12 mouse cellular contexts compared by ENCODE assay signal in the genomic region with DNA sequence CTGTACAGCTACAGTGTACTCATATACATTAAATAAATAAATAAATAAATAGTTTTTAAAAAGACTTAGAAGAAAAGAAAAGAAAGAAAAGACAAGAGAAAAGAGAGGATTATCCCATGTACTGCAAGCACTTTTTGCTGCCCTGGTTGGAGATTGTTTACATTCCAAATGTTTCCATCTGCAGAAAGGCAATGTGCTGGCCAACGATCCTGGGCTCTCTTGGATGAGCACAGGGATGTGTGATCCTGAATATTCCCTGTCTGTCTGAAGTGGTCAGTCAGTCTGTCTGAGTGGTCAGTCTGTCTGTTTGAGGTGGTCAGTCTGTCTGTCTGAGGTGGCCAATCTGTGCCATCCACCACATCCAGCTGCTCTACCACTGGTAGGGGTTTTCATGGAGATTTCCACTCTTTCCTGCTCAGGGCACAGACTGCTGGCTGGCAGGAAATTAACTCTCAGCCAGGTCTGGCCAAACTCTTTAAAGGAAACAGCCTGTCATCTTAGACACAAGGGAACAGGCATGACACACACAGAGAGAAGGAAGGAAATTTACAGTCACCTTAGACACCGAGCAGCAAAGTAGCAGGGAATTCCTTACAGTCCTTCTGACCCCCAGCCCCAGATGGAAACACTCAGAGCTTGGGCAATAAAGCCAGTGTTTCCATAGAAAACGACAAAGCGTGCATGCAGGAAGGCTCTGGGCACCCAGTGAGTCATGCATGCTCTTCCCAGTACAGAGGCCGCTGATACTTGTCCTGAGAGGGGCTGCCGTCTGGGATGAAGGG. TPM values are rescaled to one million over a fixed set of nuclear protein-coding genes. Genes with fewer than 3 reads are reported as not detected.
DNase-seq lines count a peak whose midpoint lies in the region; ATAC-seq and TF ChIP-seq lines count a peak whose summit lies in the region.
"Had no signal": no experiment of that assay in that cellular context is flagged by ENCODE, and none has a peak within 500 bp of the region (broad histone marks: within the 10 kb centered on the region; RNA-seq: fewer than 3 reads in every experiment).

No protein-coding gene starts in this region.

- H3K27ac ChIP-seq in heart, embryonic 16.5 days (ENCODE audit: low read length) = peak overlapping the region; percentile 26; the same call in 1 of the 2 replicates
- no peak overlapping the region for H3K27ac ChIP-seq in heart, adult 2 months
- peak overlapping the region; percentile 85 for H3K27ac ChIP-seq in intestine, embryonic 16.5 days (ENCODE audit: low read length)
- 0 out of 2 replicates have a peak overlapping the region, but pooled peaks have one; percentile 20 for H3K27ac ChIP-seq in liver, embryonic 13.5 days
- H3K27ac ChIP-seq in hindbrain, embryonic 12.5 days = no peak overlapping the region
- H3K27ac ChIP-seq: forebrain, embryonic 12.5 days had no signal

- DNase-seq in heart, adult 2 months = no peak
- DNase-seq in embryo, embryonic 10 days (ENCODE audit: low spot score) = peak; percentile 55
- DNase-seq in liver, embryonic 13.5 days = no peak
- no peak for DNase-seq in left cerebral cortex, adult 9 months (ENCODE audit: low spot score in 2 of 2)
- DNase-seq in testis, postnatal 10 days (ENCODE audit: low spot score) = no peak
- DNase-seq: cerebellum, adult 2 months; right cerebral cortex, adult 18-20 months had no signal

- H3K4me3 ChIP-seq in heart, embryonic 16.5 days (ENCODE audit: low read length) = no peak overlapping the region
- H3K4me3 ChIP-seq in heart, adult 2 months = no peak overlapping the region
- H3K4me3 ChIP-seq in intestine, embryonic 16.5 days (ENCODE audit: low read length) = no peak overlapping the region
- H3K4me3 ChIP-seq in liver, embryonic 13.5 days (replicated peaks) = no peak overlapping the region
- no peak overlapping the region for H3K4me3 ChIP-seq in hindbrain, embryonic 12.5 days
- H3K4me3 ChIP-seq: forebrain, embryonic 12.5 days had no signal

- peaks cover 10% of the 10 kb centered on the region for H3K4me1 ChIP-seq in heart, embryonic 16.5 days (ENCODE audit: control insufficient read depth, insufficient read depth, low read length)
- H3K4me1 ChIP-seq in heart, adult 2 months (ENCODE audit: control insufficient read depth, insufficient read depth, low read length) = peaks cover 8% of the 10 kb centered on the region
- peaks cover 11% of the 10 kb centered on the region for H3K4me1 ChIP-seq in intestine, embryonic 16.5 days (ENCODE audit: control insufficient read depth, insufficient read depth, low read length)
- H3K4me1 ChIP-seq in liver, embryonic 13.5 days (replicated peaks) = peaks cover 10% of the 10 kb centered on the region
- no peaks in the 10 kb centered on the region for H3K4me1 ChIP-seq in hindbrain, embryonic 12.5 days
- H3K4me1 ChIP-seq: forebrain, embryonic 12.5 days had no signal

- TF ChIP-seq CTCF in heart, adult 2 months (IDR thresholded peaks at IDR 0.05) = no peak

- no peak overlapping the region for H3K4me2 ChIP-seq in heart, embryonic 16.5 days (ENCODE audit: low read depth, low read length)
- H3K4me2 ChIP-seq in intestine, embryonic 16.5 days (ENCODE audit: low read depth, low read length) = no peak overlapping the region
- no peak overlapping the region for H3K4me2 ChIP-seq in liver, embryonic 13.5 days
- no peak overlapping the region for H3K4me2 ChIP-seq in hindbrain, embryonic 12.5 days (replicated peaks)
- H3K4me2 ChIP-seq: forebrain, embryonic 12.5 days had no signal

- no peak for TF ChIP-seq POLR2A in heart, adult 2 months (IDR thresholded peaks at IDR 0.05; ENCODE audit: insufficient read depth, low read depth, low read length)

- no peaks in the 10 kb centered on the region for H3K79me2 ChIP-seq in heart, adult 2 months (replicated peaks; ENCODE audit: control insufficient read depth, insufficient read depth, low read length)

- 40% methylated on average over 6 of the region's 6 CpGs for WGBS in heart, embryonic 16.5 days
- WGBS in heart, adult 2 months = 45% methylated on average over 6 of the region's 6 CpGs
- 39% methylated on average over 6 of the region's 6 CpGs for WGBS in intestine, embryonic 16.5 days
- 57% methylated on average over 6 of the region's 6 CpGs for WGBS in liver, embryonic 13.5 days (ENCODE audit: insufficient replicate concordance)
- WGBS in hindbrain, embryonic 12.5 days = 73% methylated on average over 6 of the region's 6 CpGs

- H3K9ac ChIP-seq in heart, embryonic 16.5 days (ENCODE audit: low read length) = no peak overlapping the region
- H3K9ac ChIP-seq in heart, adult 2 months (ENCODE audit: low read depth, low read length) = no peak overlapping the region
- 0 out of 2 replicates have a peak overlapping the region, but pooled peaks have one; percentile 4 for H3K9ac ChIP-seq in intestine, embryonic 16.5 days (ENCODE audit: low read depth, low read length)
- H3K9ac ChIP-seq in liver, embryonic 13.5 days = no peak overlapping the region
- no peak overlapping the region for H3K9ac ChIP-seq in hindbrain, embryonic 12.5 days
- H3K9ac ChIP-seq: forebrain, embryonic 12.5 days had no signal

- TF ChIP-seq EP300 in heart, adult 2 months (IDR thresholded peaks at IDR 0.05; ENCODE audit: insufficient read depth, low read depth, low read length) = no peak

- H3K9me3 ChIP-seq in heart, embryonic 16.5 days (replicated peaks; ENCODE audit: control insufficient read depth, low read length) = no peaks in the 10 kb centered on the region
- H3K9me3 ChIP-seq in intestine, embryonic 16.5 days (ENCODE audit: control insufficient read depth, low read length) = no peaks in the 10 kb centered on the region
- no peaks in the 10 kb centered on the region for H3K9me3 ChIP-seq in liver, embryonic 13.5 days (replicated peaks)
- no peaks in the 10 kb centered on the region for H3K9me3 ChIP-seq in hindbrain, embryonic 12.5 days (replicated peaks)
- H3K9me3 ChIP-seq: forebrain, embryonic 12.5 days had no signal

- peaks cover 18% of the 10 kb centered on the region for H3K36me3 ChIP-seq in heart, embryonic 16.5 days (ENCODE audit: control insufficient read depth, insufficient read depth)
- peaks cover 2% of the 10 kb centered on the region; the same call in 1 of the 2 replicates for H3K36me3 ChIP-seq in heart, adult 2 months (ENCODE audit: control insufficient read depth, insufficient read depth, low read length)
- H3K36me3 ChIP-seq in intestine, embryonic 16.5 days (ENCODE audit: control insufficient read depth, insufficient read depth, low read length) = no peaks in the 10 kb centered on the region
- peaks cover 42% of the 10 kb centered on the region for H3K36me3 ChIP-seq in liver, embryonic 13.5 days
- H3K36me3 ChIP-seq in hindbrain, embryonic 12.5 days = no peaks in the 10 kb centered on the region
- H3K36me3 ChIP-seq: forebrain, embryonic 12.5 days had no signal

- 0 out of 2 replicates have a peak, but pooled peaks have one; percentile 8 for ATAC-seq in heart, embryonic 16.5 days (replicated peaks; ENCODE audit: extremely low read depth, insufficient read depth, low FRiP score)
- peak; percentile 60 for ATAC-seq in intestine, embryonic 16.5 days
- 0 out of 2 replicates have a peak, but pooled peaks have one; percentile 18 for ATAC-seq in liver, embryonic 13.5 days (ENCODE audit: low read depth)
- no peak for ATAC-seq in hindbrain, embryonic 12.5 days (ENCODE audit: low FRiP score)

- H3K27me3 ChIP-seq in heart, embryonic 16.5 days (ENCODE audit: control insufficient read depth, insufficient read depth, low read length) = no peaks in the 10 kb centered on the region
- H3K27me3 ChIP-seq in heart, adult 2 months (ENCODE audit: control insufficient read depth, insufficient read depth, low read length) = no peaks in the 10 kb centered on the region
- H3K27me3 ChIP-seq in intestine, embryonic 16.5 days (replicated peaks; ENCODE audit: control insufficient read depth, insufficient read depth, low read length) = no peaks in the 10 kb centered on the region
- H3K27me3 ChIP-seq in liver, embryonic 13.5 days = no peaks in the 10 kb centered on the region
- no peaks in the 10 kb centered on the region for H3K27me3 ChIP-seq in hindbrain, embryonic 12.5 days
- H3K27me3 ChIP-seq: CH12.LX; forebrain, embryonic 12.5 days had no signal

- intact Hi-C loops in heart, adult 2 months (cut with DNase I) = no loop called here

RNA-seq across cellular contexts. Expression of gene Wipi1, which starts 18.4 kb away (rescaled TPM):
- polyA plus RNA-seq in heart, embryonic 16.5 days (2015; fragmentation: Nextera tagmentation; extraction: Ambion mirVana) = 51.6 and 55.3 TPM in 2 replicates
- 100 to 1,000 TPM in 1 of 2 experiments, 10 to 100 TPM in 1; 92.3 to 110 TPM for total RNA-seq in heart, adult 2 months (2021)
- 74.6 and 85.7 TPM in 2 replicates for polyA plus RNA-seq in heart, adult 2 months (2012; rRNA removed)
- 27.3 and 27.5 TPM in 2 replicates for polyA plus RNA-seq in intestine, embryonic 16.5 days (2015; fragmentation: Nextera tagmentation; extraction: Ambion mirVana)
- 28.3 and 29.1 TPM in 2 replicates for polyA plus RNA-seq in liver, embryonic 13.5 days (2015; fragmentation: Nextera tagmentation; extraction: Ambion mirVana)
- polyA plus RNA-seq in hindbrain, embryonic 12.5 days (2016; fragmentation: Nextera tagmentation; extraction: Ambion mirVana) = 25.1 and 27.5 TPM in 2 replicates

RNA-seq across cellular contexts. Expression of gene Prkar1a, which starts 55.8 kb away (rescaled TPM):
- polyA plus RNA-seq in heart, embryonic 16.5 days (2015; fragmentation: Nextera tagmentation; extraction: Ambion mirVana) = 455 and 485 TPM in 2 replicates
- total RNA-seq in heart, adult 2 months (2021) = 100 to 1,000 TPM; 363 to 378 TPM
- 169 and 248 TPM in 2 replicates for polyA plus RNA-seq in heart, adult 2 months (2012; rRNA removed)
- 250 and 256 TPM in 2 replicates for polyA plus RNA-seq in intestine, embryonic 16.5 days (2015; fragmentation: Nextera tagmentation; extraction: Ambion mirVana)
- 126 and 148 TPM in 2 replicates for polyA plus RNA-seq in liver, embryonic 13.5 days (2015; fragmentation: Nextera tagmentation; extraction: Ambion mirVana)
- polyA plus RNA-seq in hindbrain, embryonic 12.5 days (2016; fragmentation: Nextera tagmentation; extraction: Ambion mirVana) = 450 and 504 TPM in 2 replicates

Comparison
In these comparisons a context has a peak if more than half of its experiments do, and no peak if none do; other contexts are left out.
1. H3K27ac ChIP-seq: peak in heart, embryonic 16.5 days (single experiment), intestine, embryonic 16.5 days (single experiment) and liver, embryonic 13.5 days (single experiment); none in heart, adult 2 months (single experiment) and hindbrain, embryonic 12.5 days (single experiment).